Mouse (Mus musculus) hindbrain, embryonic 11.5 days (tissue): ENCODE measurements around the gene Fhl2. TPM values are rescaled to one million over a fixed set of nuclear protein-coding genes. Genes with fewer than 3 reads are reported as not detected.

ENCODE experiments used
- ATAC-seq: fragments of 200-750 bp; cut with Nextera tagmentation; 2 replicates; pipeline ENCODE4 v1.8.0; 2017; ENCODE audit warnings: mild to moderate bottlenecking, moderate TSS enrichment, moderate library complexity; ENCODE audit not compliant: low FRiP score
- DNase-seq: peaks from one replicate; pipeline ENCODE4 v3.0.0-alpha.2; 2015; ENCODE audit warnings: low spot score
- H3K27ac ChIP-seq: fragments of 300-500 bp; sonication (generic); 2 replicates; pipeline ENCODE4 v1.5.1; 2014; ENCODE audit warnings: mild to moderate bottlenecking, low read depth, low read length
- H3K27me3 ChIP-seq: fragments of 300-500 bp; sonication (generic); 2 replicates; pipeline ENCODE4 v1.6.1; 2014; ENCODE audit warnings: mild to moderate bottlenecking, low read length, moderate library complexity, mixed read lengths; ENCODE audit not compliant: control insufficient read depth, insufficient read depth
- H3K36me3 ChIP-seq: fragments of 300-500 bp; sonication (generic); 2 replicates; pipeline ENCODE4 v1.6.1; 2014; ENCODE audit warnings: mild to moderate bottlenecking, low read length, moderate library complexity, mixed read lengths; ENCODE audit not compliant: control insufficient read depth, insufficient read depth
- H3K4me1 ChIP-seq: fragments of 300-500 bp; sonication (generic); replicated peaks from 2 replicates; pipeline ENCODE4 v1.6.1; 2014; ENCODE audit warnings: low read length, mixed read lengths; ENCODE audit not compliant: control insufficient read depth, insufficient read depth
- H3K4me2 ChIP-seq: fragments of 300-500 bp; sonication (generic); replicated peaks from 2 replicates; pipeline ENCODE4 v1.6.1; 2014; ENCODE audit warnings: mild to moderate bottlenecking, low read depth, low read length
- H3K4me3 ChIP-seq: fragments of 300-500 bp; sonication (generic); 2 replicates; pipeline ENCODE4 v1.5.1; 2014; ENCODE audit warnings: low read depth, low read length
- H3K9ac ChIP-seq: fragments of 300-500 bp; sonication (generic); 2 replicates; pipeline ENCODE4 v1.6.1; 2014; ENCODE audit warnings: low read depth, low read length
- H3K9me3 ChIP-seq: fragments of 300-500 bp; sonication (generic); 2 replicates; pipeline ENCODE4 v1.6.1; 2016; ENCODE audit warnings: low read length; ENCODE audit not compliant: control insufficient read depth
- WGBS: fragments of 180-500 bp; shearing (Covaris S2); extraction: QIAGEN DNeasy Blood & Tissue Kit; methylation state at CpG from one replicate; pipeline ENCODE4 v1.1.7; 2014; 5-methylcytosine and 5-hydroxymethylcytosine counted together
- polyA plus RNA-seq: library from polyadenylated mRNA; unstranded; fragments of >200 nt; fragmentation: Nextera tagmentation; extraction: Ambion mirVana; gene quantifications from 2 replicates; pipeline ENCODE4 v1.2.1, GENCODE M21; 2014

Fhl2 gene
- polyA plus RNA-seq, 1 experiment from 2014 or later: 10.8 TPM

DNA sequence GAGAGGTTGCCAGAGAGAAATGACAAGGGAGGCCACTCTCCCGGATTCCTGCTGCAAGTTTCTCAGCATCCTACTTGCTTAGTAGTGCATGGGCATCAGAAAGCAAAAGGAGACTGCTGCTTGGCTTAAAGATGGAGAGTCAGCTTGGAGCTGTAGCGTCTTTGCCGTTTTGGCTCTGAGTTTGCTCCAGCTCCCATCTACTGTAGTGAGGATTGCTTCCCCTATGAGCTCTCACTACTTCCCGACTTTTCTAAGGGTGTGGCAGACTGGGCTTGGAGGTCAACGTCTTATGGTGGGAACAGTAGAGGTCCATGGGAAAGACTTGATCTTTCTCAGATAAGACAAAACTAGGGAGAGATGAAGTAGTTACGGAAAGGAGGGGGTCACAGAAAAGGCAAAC, 15.9 kb downstream of the Fhl2 start:
- H3K9ac ChIP-seq: no peak overlapping the region
- H3K27ac ChIP-seq: no peak overlapping the region
- H3K4me1 ChIP-seq: no peaks in the 10 kb centered on the region
- no peaks in the 10 kb centered on the region for H3K36me3 ChIP-seq
- no peak overlapping the region for H3K4me2 ChIP-seq
- no peak overlapping the region for H3K4me3 ChIP-seq
- no peak for DNase-seq
- ATAC-seq: no peak
- 87% methylated on average over 6 of the region's 6 CpGs for WGBS
- no peaks in the 10 kb centered on the region for H3K9me3 ChIP-seq
- no peaks in the 10 kb centered on the region; the same call in 1 of the 2 replicates for H3K27me3 ChIP-seq

DNA sequence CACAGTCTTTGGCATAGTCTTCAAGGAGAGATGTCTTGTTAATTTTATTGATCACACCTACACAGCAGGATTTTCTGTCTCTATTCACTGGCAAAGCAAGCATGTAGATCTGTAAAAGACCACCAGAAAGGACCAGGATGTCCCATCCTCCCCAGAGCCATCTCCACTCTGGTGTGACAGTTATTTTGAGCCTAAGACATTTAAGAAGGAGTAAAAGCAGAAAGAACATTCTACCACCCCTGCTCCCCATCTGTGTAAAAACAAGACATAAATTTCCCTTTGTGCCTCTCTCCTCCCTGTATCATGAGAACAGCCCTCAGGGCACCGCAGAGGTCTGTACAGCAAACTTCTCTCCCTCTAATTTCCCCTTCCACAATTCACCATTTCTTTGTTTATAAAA, 18.0 kb downstream of the Fhl2 start:
- DNase-seq (no peak), ATAC-seq (no peak)
- H3K4me3 ChIP-seq: no peak overlapping the region
- no peak overlapping the region for H3K27ac ChIP-seq
- no peaks in the 10 kb centered on the region for H3K36me3 ChIP-seq
- H3K27me3 ChIP-seq: no peaks in the 10 kb centered on the region; the same call in 1 of the 2 replicates
- H3K9ac ChIP-seq: no peak overlapping the region
- H3K9me3 ChIP-seq: no peaks in the 10 kb centered on the region
- no peak overlapping the region for H3K4me2 ChIP-seq
- H3K4me1 ChIP-seq: no peaks in the 10 kb centered on the region
- 92% methylated on average over 1 of the region's 1 CpGs for WGBS

DNA sequence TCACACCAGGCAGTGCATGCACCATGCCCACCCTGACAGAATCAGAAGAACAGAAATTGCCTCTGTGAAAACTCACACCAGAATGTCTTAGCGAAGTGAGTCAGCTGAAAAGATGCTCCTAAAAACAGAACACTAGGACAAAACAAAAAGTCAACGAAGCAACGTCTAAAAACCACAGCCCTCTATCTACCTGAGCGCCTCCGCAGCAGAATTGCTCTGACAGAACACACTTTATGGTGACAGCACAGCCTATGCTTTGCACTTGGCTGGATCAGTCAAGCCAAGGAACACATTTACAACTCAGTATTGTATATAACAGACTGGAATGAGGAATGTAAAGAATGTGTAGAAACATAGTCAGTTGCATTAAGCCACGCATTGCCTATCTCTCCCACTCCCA, 18.4 kb downstream of the Fhl2 start:
- H3K4me2 ChIP-seq: no peak overlapping the region
- DNase-seq: no peak
- no peak for ATAC-seq
- 83% methylated on average over 6 of the region's 6 CpGs for WGBS
- no peak overlapping the region for H3K27ac ChIP-seq
- H3K9ac ChIP-seq: no peak overlapping the region
- no peaks in the 10 kb centered on the region for H3K36me3 ChIP-seq
- no peaks in the 10 kb centered on the region for H3K9me3 ChIP-seq
- H3K4me3 ChIP-seq: no peak overlapping the region
- H3K4me1 ChIP-seq: no peaks in the 10 kb centered on the region
- no peaks in the 10 kb centered on the region; the same call in 1 of the 2 replicates for H3K27me3 ChIP-seq

DNA sequence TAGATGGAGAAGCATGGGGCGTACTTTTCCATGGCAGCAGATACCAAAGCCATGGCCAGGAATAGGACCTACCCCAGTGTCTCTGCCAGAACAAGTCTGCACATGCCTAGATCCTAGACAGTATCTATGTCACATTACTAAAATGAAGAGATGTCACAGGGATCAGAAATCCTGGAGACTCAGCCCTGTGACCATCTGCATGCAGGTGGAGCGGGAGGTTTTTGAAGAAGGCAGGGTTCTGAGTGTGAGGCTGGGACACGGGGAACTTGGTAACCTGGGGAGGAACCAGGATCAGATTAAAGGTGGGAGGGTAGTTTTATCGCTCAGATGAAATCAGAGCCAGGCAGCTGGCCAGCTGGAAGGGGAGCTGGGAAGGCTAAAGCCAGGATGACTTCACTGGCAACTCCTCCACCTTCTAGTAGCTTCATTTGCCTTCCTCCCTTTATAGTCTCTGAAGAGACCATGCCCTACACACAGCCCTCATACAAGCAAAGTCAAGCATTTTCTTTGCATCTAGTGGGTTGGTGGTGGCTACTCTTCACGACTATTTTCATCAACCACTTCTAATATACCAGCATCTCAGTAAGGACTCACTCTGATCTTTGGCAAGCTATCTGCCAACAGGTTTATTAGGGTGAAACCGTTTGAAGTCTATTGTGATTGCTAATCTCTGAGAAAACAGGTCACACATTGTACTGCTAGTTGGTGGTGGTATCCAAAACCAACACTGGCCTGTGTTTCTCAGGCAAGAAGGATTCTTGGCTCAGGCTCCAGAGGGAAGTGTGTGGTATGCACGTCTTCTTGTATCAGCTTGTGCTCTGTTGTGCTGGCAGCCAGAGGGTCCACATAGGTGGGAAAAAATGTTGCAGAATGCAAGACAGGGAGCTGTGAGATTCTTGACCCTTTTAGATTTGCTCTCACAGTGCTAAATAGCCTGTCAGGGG, 23.2 kb downstream of the Fhl2 start:
- Histone ChIP-seq H3K4me3 (no peak overlapping the region), H3K9me3 (no peaks in the 10 kb centered on the region), H3K27ac (no peak overlapping the region), H3K4me1 (no peaks in the 10 kb centered on the region), H3K36me3 (no peaks in the 10 kb centered on the region), H3K27me3 (no peaks in the 10 kb centered on the region; the same call in 1 of the 2 replicates), H3K9ac (no peak overlapping the region), H3K4me2 (no peak overlapping the region)
- 83% methylated on average over 7 of the region's 7 CpGs for WGBS
- ATAC-seq (no peak), DNase-seq (no peak)

DNA sequence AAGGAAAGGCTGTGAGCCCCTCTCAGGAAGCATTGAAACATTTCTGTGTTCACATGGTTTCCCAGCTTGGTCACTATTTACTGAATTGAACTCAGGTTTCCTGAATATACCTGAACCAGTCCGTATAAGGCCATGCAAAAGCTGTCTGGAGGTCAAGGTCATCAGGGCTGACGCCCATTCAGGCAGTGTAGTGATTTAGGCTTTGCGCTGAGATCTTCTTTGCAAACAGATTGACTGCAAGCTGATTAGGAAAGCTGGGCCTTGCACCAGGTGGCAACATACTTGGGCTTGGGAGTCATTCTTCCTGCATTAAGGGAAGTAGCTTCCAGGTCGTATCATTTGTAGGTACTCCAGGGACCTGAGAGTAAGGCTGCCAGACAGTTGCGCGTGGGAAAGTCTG, 25.0 kb downstream of the Fhl2 start:
- H3K9me3 ChIP-seq: no peaks in the 10 kb centered on the region
- ATAC-seq (no peak), DNase-seq (no peak)
- H3K36me3 ChIP-seq: no peaks in the 10 kb centered on the region
- H3K9ac ChIP-seq: no peak overlapping the region
- 85% methylated on average over 6 of the region's 6 CpGs for WGBS
- H3K4me1 ChIP-seq: no peaks in the 10 kb centered on the region
- H3K27me3 ChIP-seq: no peaks in the 10 kb centered on the region
- no peak overlapping the region for H3K4me3 ChIP-seq
- no peak overlapping the region for H3K27ac ChIP-seq
- H3K4me2 ChIP-seq: no peak overlapping the region

DNA sequence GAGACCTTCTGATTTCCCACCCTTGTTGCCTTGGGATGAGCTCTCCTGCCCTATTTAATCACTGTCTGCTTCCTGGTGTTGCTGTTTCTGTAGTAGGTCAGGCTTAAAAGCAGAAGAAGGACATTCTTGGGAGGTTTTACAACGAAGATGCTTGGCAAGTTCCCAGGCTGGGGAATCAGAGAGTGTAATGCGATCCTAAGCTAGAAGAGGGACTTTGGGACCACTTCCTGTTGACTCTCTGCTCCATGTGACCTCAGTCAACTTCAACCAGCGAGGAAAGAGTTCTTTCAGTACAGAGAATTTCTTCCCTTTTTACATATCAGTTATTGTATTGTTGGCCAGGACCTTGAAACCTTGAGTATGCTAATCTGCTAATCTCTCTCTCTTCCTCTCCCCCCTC, 25.7 kb downstream of the Fhl2 start:
- no peaks in the 10 kb centered on the region for H3K4me1 ChIP-seq
- no peak for ATAC-seq
- H3K4me2 ChIP-seq: no peak overlapping the region
- 49% methylated on average over 3 of the region's 3 CpGs for WGBS
- H3K27ac ChIP-seq: no peak overlapping the region
- H3K4me3 ChIP-seq: no peak overlapping the region
- H3K9ac ChIP-seq: no peak overlapping the region
- H3K9me3 ChIP-seq: no peaks in the 10 kb centered on the region
- DNase-seq: no peak
- no peaks in the 10 kb centered on the region for H3K27me3 ChIP-seq
- no peaks in the 10 kb centered on the region for H3K36me3 ChIP-seq

DNA sequence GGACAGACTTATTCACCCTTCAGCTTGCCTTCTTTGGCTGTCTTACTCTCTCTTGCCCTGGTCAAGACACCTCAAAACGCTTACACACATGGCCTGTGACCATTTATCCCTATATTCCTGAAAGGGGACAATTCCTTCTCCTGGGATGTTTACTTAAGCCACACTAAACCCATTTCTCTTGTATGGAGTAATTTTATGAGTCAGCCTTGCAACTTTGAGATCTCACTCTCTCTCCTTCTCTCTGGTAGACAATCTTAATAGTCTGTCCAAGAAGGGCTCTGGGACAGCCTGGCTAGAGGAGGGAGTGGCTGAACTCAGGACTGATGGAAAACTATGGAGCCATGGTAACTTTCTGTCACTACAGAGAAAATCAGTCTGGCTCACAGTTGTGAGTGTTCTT, 27.1 kb downstream of the Fhl2 start:
- Histone ChIP-seq H3K27me3 (no peaks in the 10 kb centered on the region), H3K9ac (no peak overlapping the region), H3K36me3 (no peaks in the 10 kb centered on the region), H3K9me3 (no peaks in the 10 kb centered on the region), H3K27ac (no peak overlapping the region), H3K4me1 (no peaks in the 10 kb centered on the region), H3K4me3 (no peak overlapping the region), H3K4me2 (no peak overlapping the region)
- ATAC-seq (no peak), DNase-seq (no peak)
- WGBS: 88% methylated on average over 1 of the region's 1 CpGs

DNA sequence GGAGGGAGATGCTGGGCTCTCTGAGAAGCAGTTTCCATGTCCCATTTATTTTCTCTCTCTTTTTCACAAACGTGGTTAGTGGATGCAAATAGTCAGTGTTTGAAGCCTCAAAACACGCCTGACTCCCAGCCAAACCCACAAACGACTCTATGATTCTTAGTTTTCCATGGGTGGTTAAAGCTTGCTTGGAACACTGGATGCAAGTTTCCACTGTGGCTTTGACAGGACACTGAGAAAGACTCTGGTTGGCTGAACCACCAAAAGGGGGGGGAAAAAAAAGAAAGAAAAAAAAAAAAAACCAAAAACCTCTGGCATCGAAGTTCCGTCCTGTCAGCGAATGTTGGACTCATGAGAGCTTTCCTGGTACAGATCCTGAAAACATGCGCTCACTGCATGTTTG, 27.6 kb downstream of the Fhl2 start:
- Histone ChIP-seq H3K4me3 (no peak overlapping the region), H3K9ac (no peak overlapping the region), H3K4me1 (no peaks in the 10 kb centered on the region), H3K9me3 (no peaks in the 10 kb centered on the region), H3K27ac (no peak overlapping the region), H3K36me3 (no peaks in the 10 kb centered on the region), H3K27me3 (no peaks in the 10 kb centered on the region), H3K4me2 (no peak overlapping the region)
- DNase-seq (no peak), ATAC-seq (no peak)
- WGBS: 87% methylated on average over 7 of the region's 7 CpGs

DNA sequence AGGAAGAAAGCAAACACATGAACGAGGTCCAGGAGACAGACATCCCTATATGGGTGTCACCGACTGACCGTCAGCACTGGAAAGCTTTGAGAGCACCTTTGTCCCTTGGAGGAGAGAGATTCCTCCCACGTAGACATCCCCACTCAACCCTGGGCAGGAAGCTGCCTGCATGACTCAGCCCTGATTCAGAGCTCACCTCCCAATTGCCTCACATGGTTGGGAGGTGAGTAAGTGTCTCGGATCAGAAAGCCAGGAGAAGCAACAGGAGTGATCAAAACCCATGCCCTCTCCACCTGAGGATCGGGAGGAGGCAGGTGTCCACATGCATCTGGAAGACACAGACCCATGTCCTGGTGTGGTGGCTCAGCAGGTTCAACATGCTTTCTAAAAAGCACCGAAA, 28.2 kb downstream of the Fhl2 start:
- no peak overlapping the region for H3K9ac ChIP-seq
- H3K4me3 ChIP-seq: no peak overlapping the region
- WGBS: 81% methylated on average over 7 of the region's 7 CpGs
- DNase-seq (no peak), ATAC-seq (no peak)
- H3K36me3 ChIP-seq: no peaks in the 10 kb centered on the region
- H3K4me1 ChIP-seq: no peaks in the 10 kb centered on the region
- H3K27me3 ChIP-seq: no peaks in the 10 kb centered on the region
- no peak overlapping the region for H3K4me2 ChIP-seq
- H3K27ac ChIP-seq: no peak overlapping the region
- no peaks in the 10 kb centered on the region for H3K9me3 ChIP-seq
